Mouse (Mus musculus): ENCODE measurements around the gene Zscan4c.
"Not testable (repeated sequence)": the region's sequence is repeated elsewhere in the genome, so short reads cannot be mapped to it uniquely, and the experiment has no call there.

The Zscan4c gene

DNA sequence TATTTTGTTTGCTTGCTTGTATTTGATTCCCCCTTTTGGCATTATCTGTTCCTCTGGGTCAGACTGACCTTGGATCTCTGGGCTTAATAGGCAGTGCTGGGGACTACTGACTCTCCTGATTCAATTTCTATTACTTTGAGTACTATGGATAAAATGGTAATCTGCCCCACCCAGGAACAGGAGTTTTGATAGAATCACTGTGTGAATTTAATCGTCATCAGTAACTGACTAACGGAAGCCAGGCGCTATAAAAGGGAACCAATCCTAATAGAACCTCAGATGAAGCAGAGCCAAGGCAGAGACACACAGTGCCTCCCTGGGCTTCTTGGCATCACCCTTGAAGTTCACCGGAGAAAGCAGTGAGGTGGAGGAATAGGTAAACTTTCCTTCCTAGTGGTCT is at the start of gene Zscan4c:
Gene Zscan4c (plus strand): TSS at position 301 of the 400 bp plus-strand sequence.
- not testable (repeated sequence) for ATAC-seq (ENCODE audit: low TSS enrichment)
